Mouse (Mus musculus) liver, adult 2 months (tissue): ENCODE measurements around the gene Kcnq1.

Source experiments
- CTCF ChIP-seq: fragments of 200-500 bp; IDR thresholded peaks from 2 replicates; pipeline ENCODE4 v1.5.1; 2011; ENCODE audit warnings: low read depth, low read length, control low read depth
- POLR2A ChIP-seq: fragments of 200-500 bp; IDR thresholded peaks from 2 replicates; pipeline ENCODE4 v1.6.1; 2011; ENCODE audit warnings: low read length, control low read depth; ENCODE audit not compliant: insufficient read depth; ENCODE audit errors: extremely low read depth

DNA sequence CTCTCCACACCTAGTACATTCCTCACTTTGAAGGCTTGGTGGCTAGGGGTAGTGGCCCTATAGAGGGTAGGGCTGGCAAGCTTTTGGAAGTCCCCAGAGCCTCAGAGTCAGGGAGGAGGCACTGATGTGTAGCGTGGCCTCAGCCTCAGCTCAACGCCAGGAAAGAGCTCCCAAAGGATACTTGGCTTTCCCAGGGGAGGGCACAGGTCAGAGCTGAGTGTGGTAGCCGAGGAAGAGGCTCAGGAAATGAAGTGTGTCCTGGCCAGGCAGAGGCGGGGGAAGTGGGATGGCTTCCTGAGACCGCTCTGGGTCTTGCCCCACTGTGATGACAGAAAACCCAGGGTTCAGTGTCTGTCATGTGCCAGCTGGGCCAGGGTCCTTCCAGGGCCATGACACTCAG, 30.4 kb downstream of the Kcnq1 start:
- TF ChIP-seq CTCF, result no peak
- no peak for TF ChIP-seq POLR2A
